Mouse (Mus musculus): ENCODE results near the gene Slfn14. TPM values are rescaled to one million over a fixed set of nuclear protein-coding genes. Genes with fewer than 3 reads are reported as not detected.

The Slfn14 gene
- polyA plus RNA-seq, 1 experiment from 2014 or later: 0.25 TPM

- Histone ChIP-seq H3K27me3 (ENCODE audit: insufficient read depth, low read length) (no peaks in the 10 kb centered on the region), H3K4me1 (ENCODE audit: insufficient read depth, low read length) (peaks cover 22% of the 10 kb centered on the region), H3K4me2 (replicated peaks; ENCODE audit: low read depth, low read length) (no peak overlapping the region), H3K9me3 (ENCODE audit: low read length) (no peaks in the 10 kb centered on the region), H3K36me3 (ENCODE audit: insufficient read depth, low read length) (0 out of 2 replicates have a peak, but pooled peaks cover 2% of the 10 kb centered on the region), H3K9ac (replicated peaks; ENCODE audit: low read length) (no peak overlapping the region), H3K4me3 (ENCODE audit: low read length) (no peak overlapping the region), H3K27ac (ENCODE audit: low read length) (no peak overlapping the region)
- 90% methylated on average over 2 of the region's 2 CpGs for WGBS
- no peak for ATAC-seq (ENCODE audit: low FRiP score, low TSS enrichment)
Observed at GRCm38 (mm10) chr11:83289633-83290032, 3.1 kb upstream of the Slfn14 start.

GRCm38 (mm10) chr11:83289036-83289435 lies 2.5 kb upstream of the Slfn14 start:
- H3K4me3 ChIP-seq (ENCODE audit: low read length): no peak overlapping the region

GRCm38 (mm10) chr11:83285627-83286026 lies 899 bp downstream of the Slfn14 start:
- WGBS: 85% methylated on average over 4 of the region's 4 CpGs
- ATAC-seq (ENCODE audit: low FRiP score, low TSS enrichment): no peak
- Histone ChIP-seq H3K4me2 (replicated peaks; ENCODE audit: low read depth, low read length) (no peak overlapping the region), H3K9me3 (ENCODE audit: low read length) (no peaks in the 10 kb centered on the region), H3K27ac (ENCODE audit: low read length) (no peak overlapping the region), H3K4me3 (ENCODE audit: low read length) (no peak overlapping the region), H3K9ac (replicated peaks; ENCODE audit: low read length) (no peak overlapping the region), H3K36me3 (ENCODE audit: insufficient read depth, low read length) (no peaks in the 10 kb centered on the region), H3K4me1 (ENCODE audit: insufficient read depth, low read length) (peaks cover under 1% of the 10 kb centered on the region; the same call in 1 of the 2 replicates), H3K27me3 (ENCODE audit: insufficient read depth, low read length) (no peaks in the 10 kb centered on the region)

More at GRCm38 (mm10) chr11:83289036-83289435, 2.5 kb upstream of the Slfn14 start:
- no peak for ATAC-seq (ENCODE audit: low FRiP score, low TSS enrichment)
- no peaks in the 10 kb centered on the region for H3K36me3 ChIP-seq (ENCODE audit: insufficient read depth, low read length)
- H3K9ac ChIP-seq (replicated peaks; ENCODE audit: low read length): no peak overlapping the region
- WGBS: 91% methylated on average over 5 of the region's 5 CpGs
- H3K4me2 ChIP-seq (replicated peaks; ENCODE audit: low read depth, low read length): no peak overlapping the region
- H3K9me3 ChIP-seq (ENCODE audit: low read length): no peaks in the 10 kb centered on the region
- no peaks in the 10 kb centered on the region for H3K27me3 ChIP-seq (ENCODE audit: insufficient read depth, low read length)
- H3K27ac ChIP-seq (ENCODE audit: low read length): no peak overlapping the region
- H3K4me1 ChIP-seq (ENCODE audit: insufficient read depth, low read length): peaks cover 21% of the 10 kb centered on the region

GRCm38 (mm10) chr11:83282084-83282483 lies 4.4 kb downstream of the Slfn14 start:
- Histone ChIP-seq H3K27me3 (ENCODE audit: insufficient read depth, low read length) (no peaks in the 10 kb centered on the region), H3K27ac (ENCODE audit: low read length) (no peak overlapping the region), H3K9me3 (ENCODE audit: low read length) (no peaks in the 10 kb centered on the region), H3K4me1 (ENCODE audit: insufficient read depth, low read length) (no peaks in the 10 kb centered on the region), H3K36me3 (ENCODE audit: insufficient read depth, low read length) (no peaks in the 10 kb centered on the region), H3K4me3 (ENCODE audit: low read length) (no peak overlapping the region), H3K9ac (replicated peaks; ENCODE audit: low read length) (no peak overlapping the region), H3K4me2 (replicated peaks; ENCODE audit: low read depth, low read length) (no peak overlapping the region)
- ATAC-seq (ENCODE audit: low FRiP score, low TSS enrichment): no peak
- 56% methylated on average over 2 of the region's 2 CpGs for WGBS

GRCm38 (mm10) chr11:83279691-83280090 lies 6.8 kb downstream of the Slfn14 start:
- Histone ChIP-seq H3K27me3 (ENCODE audit: insufficient read depth, low read length) (no peaks in the 10 kb centered on the region), H3K36me3 (ENCODE audit: insufficient read depth, low read length) (no peaks in the 10 kb centered on the region), H3K9me3 (ENCODE audit: low read length) (no peaks in the 10 kb centered on the region), H3K9ac (replicated peaks; ENCODE audit: low read length) (no peak overlapping the region), H3K4me1 (ENCODE audit: insufficient read depth, low read length) (no peaks in the 10 kb centered on the region), H3K4me2 (replicated peaks; ENCODE audit: low read depth, low read length) (no peak overlapping the region), H3K27ac (ENCODE audit: low read length) (no peak overlapping the region), H3K4me3 (ENCODE audit: low read length) (no peak overlapping the region)
- no peak for ATAC-seq (ENCODE audit: low FRiP score, low TSS enrichment)
- 77% methylated on average over 6 of the region's 6 CpGs for WGBS

- H3K4me2 ChIP-seq (replicated peaks; ENCODE audit: low read depth, low read length): no peak overlapping the region
- H3K27me3 ChIP-seq (ENCODE audit: insufficient read depth, low read length): no peaks in the 10 kb centered on the region
- H3K4me3 ChIP-seq (ENCODE audit: low read length): no peak overlapping the region
- no peaks in the 10 kb centered on the region for H3K36me3 ChIP-seq (ENCODE audit: insufficient read depth, low read length)
- ATAC-seq (ENCODE audit: low FRiP score, low TSS enrichment): no peak
- 86% methylated on average over 4 of the region's 4 CpGs for WGBS
- no peaks in the 10 kb centered on the region for H3K4me1 ChIP-seq (ENCODE audit: insufficient read depth, low read length)
- H3K9ac ChIP-seq (replicated peaks; ENCODE audit: low read length): no peak overlapping the region
- H3K27ac ChIP-seq (ENCODE audit: low read length): no peak overlapping the region
- H3K9me3 ChIP-seq (ENCODE audit: low read length): no peaks in the 10 kb centered on the region
Observed at GRCm38 (mm10) chr11:83279024-83279423, 7.5 kb downstream of the Slfn14 start.

GRCm38 (mm10) chr11:83276251-83276650 lies 10.3 kb downstream of the Slfn14 start:
- no peak for ATAC-seq (ENCODE audit: low FRiP score, low TSS enrichment)
- no peak overlapping the region for H3K9ac ChIP-seq (replicated peaks; ENCODE audit: low read length)
- no peaks in the 10 kb centered on the region for H3K4me1 ChIP-seq (ENCODE audit: insufficient read depth, low read length)
- no peaks in the 10 kb centered on the region for H3K27me3 ChIP-seq (ENCODE audit: insufficient read depth, low read length)
- no peak overlapping the region for H3K4me2 ChIP-seq (replicated peaks; ENCODE audit: low read depth, low read length)
- no peak overlapping the region for H3K4me3 ChIP-seq (ENCODE audit: low read length)
- H3K36me3 ChIP-seq (ENCODE audit: insufficient read depth, low read length): no peaks in the 10 kb centered on the region
- H3K9me3 ChIP-seq (ENCODE audit: low read length): no peaks in the 10 kb centered on the region
- no peak overlapping the region for H3K27ac ChIP-seq (ENCODE audit: low read length)
- WGBS: 64% methylated on average over 7 of the region's 7 CpGs

GRCm38 (mm10) chr11:83271951-83272843 lies 14.3 kb downstream of the Slfn14 start:
- H3K9ac ChIP-seq (replicated peaks; ENCODE audit: low read length): no peak overlapping the region

GRCm38 (mm10) chr11:83271151-83271950 lies 15.2 kb downstream of the Slfn14 start:
- H3K27me3 ChIP-seq (ENCODE audit: insufficient read depth, low read length): no peaks in the 10 kb centered on the region
- no peaks in the 10 kb centered on the region for H3K4me1 ChIP-seq (ENCODE audit: insufficient read depth, low read length)
- H3K9ac ChIP-seq (replicated peaks; ENCODE audit: low read length): peak overlapping the region; percentile 71
- H3K4me3 ChIP-seq (ENCODE audit: low read length): peak overlapping the region; percentile 63
- H3K27ac ChIP-seq (ENCODE audit: low read length): peak overlapping the region; percentile 84
- H3K4me2 ChIP-seq (replicated peaks; ENCODE audit: low read depth, low read length): peak overlapping the region; percentile 62
- under 1% methylated on average over 26 of the region's 26 CpGs for whole genome bisulfite sequencing
- peak; percentile 87 for ATAC-seq (ENCODE audit: low FRiP score, low TSS enrichment)
- H3K36me3 ChIP-seq (ENCODE audit: insufficient read depth, low read length): no peaks in the 10 kb centered on the region
- no peaks in the 10 kb centered on the region for H3K9me3 ChIP-seq (ENCODE audit: low read length)

More at GRCm38 (mm10) chr11:83271951-83272843, 14.3 kb downstream of the Slfn14 start:
- Histone ChIP-seq H3K27ac (ENCODE audit: low read length) (no peak overlapping the region), H3K9me3 (ENCODE audit: low read length) (no peaks in the 10 kb centered on the region), H3K27me3 (ENCODE audit: insufficient read depth, low read length) (no peaks in the 10 kb centered on the region), H3K36me3 (ENCODE audit: insufficient read depth, low read length) (no peaks in the 10 kb centered on the region), H3K4me2 (replicated peaks; ENCODE audit: low read depth, low read length) (no peak overlapping the region), H3K4me1 (ENCODE audit: insufficient read depth, low read length) (no peaks in the 10 kb centered on the region), H3K4me3 (ENCODE audit: low read length) (no peak overlapping the region)
- ATAC-seq (ENCODE audit: low FRiP score, low TSS enrichment): no peak; the same call in none of the 2 replicates
- 15% methylated on average over 2 of the region's 2 CpGs for WGBS

Measured in kidney, embryonic 16.5 days (tissue).